Mouse (Mus musculus): ENCODE results near the gene Gm20388.

Gm20388 gene

DNA sequence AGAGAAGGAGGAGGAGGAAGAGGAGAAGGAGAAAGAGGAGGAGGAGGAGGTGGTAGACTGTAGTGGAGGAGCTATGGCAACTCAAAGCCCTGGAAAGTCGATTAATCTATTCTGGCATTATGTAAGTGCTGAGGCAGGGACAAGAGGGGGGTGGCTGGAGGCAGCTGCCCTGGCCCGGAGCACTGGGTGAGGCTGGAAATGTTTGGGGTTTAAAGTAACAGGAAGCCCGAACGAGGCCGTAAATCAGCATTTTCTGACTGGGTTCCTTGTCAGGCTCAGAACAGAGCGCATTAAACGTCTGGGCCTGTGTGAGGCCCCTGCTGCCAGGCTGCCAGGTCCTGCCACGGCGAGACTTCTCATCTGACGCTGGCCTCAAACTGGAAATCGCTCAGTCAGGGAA lies 1458.2 kb downstream of the Gm20388 start:
- peak; percentile 17 for DNase-seq (ENCODE audit: low read depth)

DNA sequence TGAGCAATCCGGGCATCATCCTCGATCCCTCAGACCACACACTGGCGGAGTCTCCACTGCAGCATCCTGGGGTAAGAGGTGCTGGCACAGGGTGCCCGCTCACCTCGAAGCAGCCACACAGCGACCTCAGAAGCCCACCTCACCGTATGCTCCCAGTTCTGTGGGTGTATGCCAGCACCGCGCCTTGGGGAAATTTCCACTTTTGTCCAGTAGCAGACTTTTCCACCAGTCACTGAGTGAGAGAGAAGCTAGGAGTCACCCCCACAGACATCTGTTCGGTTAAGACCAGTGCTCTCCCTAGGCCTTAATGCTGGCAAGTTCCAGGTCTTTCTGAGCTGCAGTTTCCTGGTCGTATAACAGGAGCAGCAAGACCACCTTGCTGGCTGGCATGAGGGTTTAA lies 1458.7 kb downstream of the Gm20388 start:
- DNase-seq (ENCODE audit: low read depth): no peak

DNA sequence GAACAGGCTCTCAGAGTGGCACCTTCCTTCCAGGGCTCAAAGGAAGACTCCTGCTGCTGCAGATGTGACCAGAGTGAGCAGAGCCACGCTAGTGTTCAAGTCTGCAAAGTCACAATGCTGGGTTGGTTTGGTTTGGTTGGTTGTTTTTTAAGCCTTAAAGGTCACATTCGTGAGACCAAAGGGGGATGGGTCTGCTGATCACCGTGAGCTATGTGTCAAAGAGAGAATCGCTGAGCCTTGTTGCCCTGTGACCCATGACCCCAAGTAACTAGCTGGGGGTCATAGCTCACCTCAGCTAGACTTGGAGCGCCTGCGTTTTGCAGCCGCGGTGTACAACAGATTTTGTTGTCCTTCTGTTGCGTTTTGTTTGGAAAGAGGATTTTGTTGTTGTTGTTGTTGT lies 1460.6 kb downstream of the Gm20388 start:
- DNase-seq (ENCODE audit: low read depth): no peak

DNA sequence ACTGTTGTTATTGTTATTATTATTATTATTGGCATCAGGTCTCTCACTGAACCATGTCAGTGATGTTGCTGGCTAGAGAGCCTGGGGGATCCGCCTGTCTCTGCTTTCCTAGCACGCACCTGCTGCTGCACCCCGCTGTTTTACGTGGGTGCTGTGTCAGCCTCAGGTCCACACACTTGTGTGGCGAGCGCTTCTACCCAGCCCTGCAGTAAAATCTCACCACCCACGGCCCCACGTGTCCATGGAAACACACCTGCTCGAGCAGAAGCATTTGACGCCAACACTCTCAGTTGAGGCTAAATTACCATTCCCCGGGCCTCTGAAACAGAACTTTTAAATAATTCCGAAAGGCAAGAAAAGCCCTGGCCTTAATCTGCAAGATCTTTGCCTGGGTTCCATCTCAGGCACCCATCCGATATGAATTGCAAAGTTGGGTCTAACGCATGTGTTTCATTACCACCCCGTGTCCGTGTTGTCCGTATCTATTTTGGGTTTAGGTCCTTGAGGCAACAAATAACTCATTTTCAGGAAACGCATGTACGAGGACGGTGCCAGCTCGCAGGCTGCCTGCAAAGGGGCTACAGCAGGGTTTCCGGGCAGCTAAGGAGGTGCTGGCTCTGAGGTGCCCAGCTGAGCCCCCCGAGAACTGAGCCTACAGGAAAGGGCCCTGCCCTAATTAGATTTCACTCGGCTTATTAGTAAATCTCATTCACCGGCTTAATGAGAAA lies 1461.4 kb downstream of the Gm20388 start:
- no peak for DNase-seq (ENCODE audit: low read depth)

DNA sequence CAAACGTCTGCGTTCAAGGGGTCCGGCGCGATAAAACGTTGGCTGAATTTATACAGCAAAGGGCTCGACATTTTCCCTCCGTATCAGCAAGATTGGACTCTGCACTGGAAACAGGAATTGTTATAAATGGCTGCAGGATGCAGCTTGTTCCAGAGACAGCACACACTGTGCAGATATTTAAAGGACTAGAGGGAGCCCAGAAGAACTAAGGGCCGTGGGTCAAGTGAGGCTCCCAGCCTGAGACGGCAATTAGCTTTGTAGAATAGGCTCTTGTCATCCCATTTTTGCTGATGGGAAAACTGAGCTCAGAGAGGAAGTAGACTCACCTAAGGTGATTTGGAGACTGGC lies 1462.0 kb downstream of the Gm20388 start:
- no peak for DNase-seq (ENCODE audit: low read depth)

DNA sequence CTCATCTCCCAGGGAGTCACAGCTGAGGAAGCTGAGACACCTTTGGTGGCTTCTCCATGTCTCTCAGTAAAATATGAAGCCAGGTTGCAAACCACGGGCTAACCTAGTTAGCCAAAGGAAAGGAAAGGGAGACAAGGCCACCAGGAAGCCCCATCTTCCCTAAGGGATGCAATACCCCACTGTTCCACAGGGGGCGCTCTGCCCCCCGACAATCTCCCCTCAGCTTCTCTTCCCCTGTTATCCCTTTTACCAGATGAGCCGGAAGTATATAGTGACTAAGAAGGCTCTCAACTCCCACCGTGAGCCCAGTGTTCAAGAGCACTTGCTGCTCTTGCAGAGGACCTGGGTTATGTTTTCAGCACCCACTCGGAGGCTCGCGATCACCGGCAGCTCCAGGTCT lies 1463.6 kb downstream of the Gm20388 start:
- no peak for DNase-seq (ENCODE audit: low read depth)

DNA sequence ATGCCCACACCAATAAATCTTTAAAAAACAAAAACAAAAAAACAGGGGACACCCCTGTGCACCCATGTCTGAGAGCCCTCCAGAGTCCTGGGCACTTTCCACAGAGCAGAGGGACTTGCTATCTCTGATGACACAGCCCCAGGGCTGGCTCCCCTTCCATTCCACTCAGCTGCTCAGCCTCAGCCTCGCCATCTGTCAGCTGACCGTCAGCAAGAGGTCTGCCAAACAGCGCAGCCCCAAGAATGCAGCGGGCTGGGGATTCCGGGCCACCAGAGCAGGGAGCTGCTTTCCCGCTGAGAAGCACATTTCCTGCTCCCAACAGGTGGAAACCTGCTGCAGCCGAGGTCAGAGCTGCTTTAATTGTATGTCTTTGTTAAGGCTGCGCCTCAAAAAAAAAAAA lies 1464.1 kb downstream of the Gm20388 start:
- DNase-seq (ENCODE audit: low read depth): peak; percentile 25

DNA sequence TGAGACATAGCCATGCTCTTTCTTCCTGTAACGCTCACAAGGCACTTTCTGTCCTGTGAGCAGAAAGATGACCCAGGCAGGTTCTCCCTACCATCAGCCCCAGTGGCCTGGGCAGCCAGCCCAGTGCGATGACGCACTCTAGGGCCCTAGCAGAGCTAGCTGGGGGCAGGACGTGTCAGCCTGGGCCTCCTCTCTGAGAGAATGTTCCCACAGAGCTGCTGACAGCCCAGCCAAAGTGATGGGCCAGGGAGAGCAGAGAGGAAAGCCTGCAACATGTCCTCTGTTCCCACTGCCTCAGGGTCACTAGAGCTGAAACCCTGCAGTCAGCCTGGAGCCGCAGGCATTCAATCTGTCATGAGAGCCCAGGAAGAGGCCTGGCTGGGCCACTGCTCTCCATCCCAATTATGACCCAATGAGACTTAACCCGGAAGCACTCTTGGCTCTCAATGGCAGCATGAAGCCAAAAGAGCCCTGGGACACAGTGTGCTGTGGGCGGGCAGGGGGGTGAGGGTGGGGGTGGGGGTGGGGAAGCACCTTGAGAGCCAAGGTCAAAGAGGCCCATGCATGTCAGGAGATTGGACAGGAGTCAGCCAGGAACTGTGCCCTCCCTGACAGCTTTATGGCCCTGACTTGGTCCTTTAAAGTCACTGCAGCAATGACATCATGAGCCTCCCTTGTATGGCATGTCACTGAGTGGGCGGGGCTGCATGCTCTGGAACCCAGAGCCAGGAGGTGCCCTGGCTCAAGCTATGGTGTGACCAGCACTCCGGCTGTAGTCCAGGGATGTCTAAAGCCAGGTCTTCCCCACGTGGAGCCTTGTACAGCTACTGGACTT lies 1465.7 kb downstream of the Gm20388 start:
- peak; percentile 92 for DNase-seq (ENCODE audit: low read depth)

DNA sequence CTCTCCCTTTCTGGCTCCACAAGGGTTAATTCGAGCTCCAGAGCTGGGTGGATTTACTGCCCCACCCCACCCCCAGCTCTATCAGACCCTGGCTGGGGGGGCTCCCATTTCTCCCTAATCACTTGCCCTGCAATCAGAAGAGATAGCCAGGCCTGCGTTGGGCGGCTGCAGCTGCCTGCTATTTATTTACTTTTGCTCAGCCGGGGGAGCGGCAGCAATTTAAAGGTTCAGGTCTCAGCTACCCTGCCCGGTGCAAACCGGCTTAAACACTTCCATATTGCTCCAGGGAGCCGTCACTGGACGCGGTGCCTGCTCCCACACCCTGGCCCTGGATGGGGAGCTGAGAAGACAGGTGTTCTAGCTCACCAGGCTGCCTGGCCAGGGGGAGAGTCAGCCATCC lies 1467.0 kb downstream of the Gm20388 start:
- peak; percentile 16 for DNase-seq (ENCODE audit: low read depth)

DNA sequence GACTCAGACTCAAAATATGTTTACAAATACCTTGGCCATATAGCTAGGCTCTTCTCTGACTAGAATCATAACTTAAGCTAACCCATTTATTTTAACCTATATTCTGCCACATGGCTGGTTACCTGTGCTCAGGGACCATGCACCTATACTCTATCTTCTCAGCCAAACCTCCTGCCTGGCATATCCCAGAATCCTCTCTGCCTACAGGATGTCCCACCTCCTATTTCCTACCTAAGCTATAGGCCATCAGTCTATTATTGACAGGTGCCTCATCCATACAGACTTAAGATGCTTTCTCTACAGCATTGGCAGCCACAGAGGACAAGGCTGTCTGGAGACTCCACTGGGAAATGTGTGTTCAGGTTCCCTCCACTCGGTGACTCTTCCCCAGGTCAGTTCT lies 1468.7 kb downstream of the Gm20388 start:
- DNase-seq (ENCODE audit: low read depth): no peak

DNA sequence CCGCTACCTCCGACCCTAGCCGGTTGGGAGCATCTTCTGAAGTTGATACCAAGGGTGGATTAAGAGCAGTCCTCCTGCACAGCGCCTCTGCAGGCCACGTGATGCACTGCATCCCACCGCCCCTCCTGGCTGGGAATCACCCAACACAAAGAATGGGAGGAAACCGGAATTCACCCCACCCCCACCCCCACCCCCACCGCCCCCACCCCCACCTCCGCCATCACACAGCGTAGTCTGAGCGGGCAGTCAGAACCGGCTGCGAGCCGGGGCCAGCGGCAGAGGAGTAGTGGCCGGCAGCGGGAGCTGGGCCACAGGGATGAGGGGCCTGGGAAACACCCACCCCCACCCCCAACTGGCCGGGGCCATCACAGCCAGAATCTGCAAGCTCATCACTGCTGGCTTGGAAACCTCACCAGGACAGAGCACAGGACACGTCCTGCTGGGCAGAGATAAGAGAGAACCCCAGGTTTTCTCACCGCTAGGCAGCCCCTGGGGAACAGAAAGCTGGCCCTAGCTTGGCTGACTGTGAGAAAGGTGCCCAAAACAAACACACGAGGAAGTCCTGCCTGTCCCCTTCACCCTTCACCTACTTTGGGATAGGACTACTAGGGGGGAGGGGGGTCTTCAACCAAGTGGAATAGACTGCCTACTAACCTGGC lies 1472.1 kb downstream of the Gm20388 start:
- peak; percentile 84 for DNase-seq (ENCODE audit: low read depth)

DNA sequence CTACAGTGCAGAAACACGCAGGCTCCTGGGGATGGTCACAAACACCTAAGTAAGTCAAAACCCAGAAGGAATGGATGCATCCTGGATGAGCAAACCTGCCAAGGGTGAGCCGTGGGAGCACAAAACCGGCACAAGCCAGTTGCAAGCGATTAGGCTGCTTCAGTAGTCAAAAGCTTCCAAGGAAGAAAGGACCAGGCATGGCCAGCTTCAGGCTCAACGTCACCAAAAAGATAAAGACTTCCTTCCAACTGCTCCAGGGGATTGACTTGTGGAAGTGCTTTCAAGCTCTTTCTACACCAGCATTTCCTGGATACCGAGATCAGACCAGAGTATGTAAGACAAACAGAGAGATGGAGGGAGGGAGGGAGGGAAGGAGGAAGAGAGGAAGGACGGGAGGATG lies 1474.9 kb downstream of the Gm20388 start:
- no peak for DNase-seq (ENCODE audit: low read depth)

DNA sequence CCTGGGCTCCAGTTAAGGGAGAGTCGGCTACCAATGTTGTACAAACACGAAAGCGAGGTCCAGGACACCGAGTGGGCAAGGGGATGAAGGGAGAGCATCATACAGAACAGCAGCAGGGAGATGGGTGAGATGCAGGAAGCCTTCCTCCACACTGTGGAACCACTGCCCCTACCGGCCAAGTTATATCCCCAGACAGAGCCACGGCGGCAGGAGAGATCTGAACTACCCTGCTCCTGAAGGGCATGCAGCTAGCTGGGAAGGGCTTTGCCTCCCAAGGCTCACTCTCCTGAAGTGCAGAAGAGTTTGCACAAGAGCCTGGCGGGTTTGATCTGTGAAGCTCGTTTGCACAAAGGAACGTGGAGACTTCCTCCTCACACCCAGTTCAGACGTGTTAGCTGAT lies 1480.0 kb downstream of the Gm20388 start:
- peak; percentile 64 for DNase-seq (ENCODE audit: low read depth)

DNA sequence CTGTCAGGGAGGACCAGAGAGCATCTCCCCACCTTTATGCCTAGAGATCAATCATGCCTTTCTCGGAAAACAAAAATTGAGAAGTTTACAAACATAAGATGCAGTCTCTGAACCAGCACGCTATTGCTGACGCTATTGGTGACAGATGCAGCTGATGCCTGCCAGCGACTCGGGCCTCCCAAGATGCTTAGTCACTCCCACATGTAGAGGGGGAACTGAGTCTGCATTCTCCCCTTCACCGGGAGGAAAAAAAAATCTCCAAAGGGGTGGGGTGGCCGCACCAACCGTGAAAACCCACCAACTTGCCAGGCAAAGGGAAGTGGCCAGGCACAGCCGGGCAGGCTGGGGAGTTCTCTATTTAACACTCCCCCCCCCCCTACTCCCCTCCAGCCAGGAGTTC lies 1480.6 kb downstream of the Gm20388 start:
- no peak for DNase-seq (ENCODE audit: low read depth)

DNA sequence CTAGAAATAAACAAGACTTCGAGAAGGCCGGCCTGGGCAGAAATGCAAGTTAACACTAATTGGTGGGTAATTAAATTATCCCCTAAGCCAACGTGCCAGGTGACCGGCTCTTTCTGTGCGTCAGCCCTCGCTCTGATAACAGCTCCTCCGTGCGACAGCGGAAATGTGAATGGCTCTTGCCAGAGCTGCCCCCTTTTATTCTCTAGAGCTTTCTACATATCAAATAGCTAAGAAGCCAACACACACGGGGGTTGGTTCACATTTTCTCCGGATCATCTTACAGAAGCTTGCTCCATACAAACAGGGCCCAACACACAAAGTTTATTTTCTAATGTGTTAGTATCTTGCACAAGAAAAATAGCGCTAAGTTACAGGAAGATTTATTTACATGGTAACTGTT lies 1481.1 kb downstream of the Gm20388 start:
- DNase-seq (ENCODE audit: low read depth): peak; percentile 39

DNA sequence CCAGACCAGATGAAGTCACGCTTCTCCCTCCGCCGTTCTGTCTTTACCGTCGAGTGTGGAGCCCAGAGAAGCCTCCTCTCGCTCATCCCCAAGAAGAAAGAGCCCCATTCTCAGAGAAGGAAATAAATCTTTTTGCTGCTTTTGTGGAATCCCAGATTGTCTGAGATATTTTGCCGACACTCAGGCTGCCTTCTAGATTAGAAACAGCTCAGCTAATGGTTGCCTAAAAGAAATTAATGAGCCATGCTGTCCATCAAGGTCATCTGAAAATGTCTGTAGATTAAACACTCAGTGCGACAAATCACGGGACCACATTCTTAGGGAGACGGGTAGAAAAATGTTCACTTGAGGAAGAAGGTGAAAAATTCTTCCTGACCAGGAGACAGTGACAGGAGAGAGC lies 1481.8 kb downstream of the Gm20388 start:
- no peak for DNase-seq (ENCODE audit: low read depth)

DNA sequence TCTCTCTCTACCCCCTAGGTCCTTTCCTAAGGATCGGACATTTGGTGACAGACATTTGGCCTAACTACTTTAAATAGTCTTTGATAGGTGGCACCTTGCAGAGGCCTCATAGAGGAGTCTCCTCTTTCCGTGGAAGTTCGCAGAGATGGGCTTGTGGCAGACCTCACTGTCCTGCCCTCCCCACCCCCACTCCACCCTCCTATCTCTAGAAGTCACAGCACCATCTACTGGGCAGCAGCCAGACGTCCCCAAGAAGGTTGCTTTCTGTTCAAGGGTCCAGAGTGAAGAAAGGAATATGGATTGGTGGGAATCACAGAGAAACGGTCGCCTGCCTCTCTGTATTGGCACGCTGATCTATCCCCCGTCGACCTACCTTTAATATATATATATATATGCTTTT lies 1482.5 kb downstream of the Gm20388 start:
- DNase-seq (ENCODE audit: low read depth): peak; percentile 82

DNA sequence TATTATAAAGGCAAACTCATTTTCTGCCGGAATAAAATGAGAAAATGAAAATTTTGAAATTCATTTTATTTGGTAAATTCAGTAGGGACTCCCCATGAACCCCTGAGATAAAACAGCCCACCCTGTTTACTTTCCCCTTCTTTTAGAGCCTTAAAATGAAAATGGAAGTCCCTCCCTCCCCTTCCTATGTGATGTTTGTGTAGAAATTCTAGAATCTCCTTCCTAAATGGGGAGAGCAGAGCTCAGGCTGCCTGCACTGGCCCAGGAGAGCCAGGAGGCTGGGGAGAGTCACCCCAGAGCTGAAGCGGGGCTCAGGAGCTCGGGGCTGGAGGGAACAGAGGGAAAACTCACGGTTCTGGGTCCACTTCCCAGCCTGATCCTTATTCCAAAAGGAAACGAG lies 1484.0 kb downstream of the Gm20388 start:
- no peak for DNase-seq (ENCODE audit: low read depth)

DNA sequence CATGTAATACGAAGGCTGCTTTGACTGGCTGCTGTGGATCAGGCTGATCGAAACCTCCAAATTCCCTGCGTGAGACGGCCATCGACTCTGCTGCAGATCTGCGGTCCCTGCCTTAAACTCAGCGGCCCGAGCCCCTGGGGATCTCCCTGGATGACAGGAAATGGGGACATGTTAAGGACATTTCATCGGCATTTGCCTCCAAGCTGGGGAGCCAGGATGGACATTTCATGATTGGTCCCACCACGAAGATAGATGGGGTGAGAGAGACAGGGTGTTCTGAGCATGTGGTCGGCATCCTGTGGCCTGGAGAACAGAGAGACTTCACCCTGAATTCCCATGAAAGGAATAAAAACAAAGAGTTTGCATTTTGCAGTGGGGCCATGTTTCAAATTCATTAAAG lies 1484.7 kb downstream of the Gm20388 start:
- no peak for DNase-seq (ENCODE audit: low read depth)

DNA sequence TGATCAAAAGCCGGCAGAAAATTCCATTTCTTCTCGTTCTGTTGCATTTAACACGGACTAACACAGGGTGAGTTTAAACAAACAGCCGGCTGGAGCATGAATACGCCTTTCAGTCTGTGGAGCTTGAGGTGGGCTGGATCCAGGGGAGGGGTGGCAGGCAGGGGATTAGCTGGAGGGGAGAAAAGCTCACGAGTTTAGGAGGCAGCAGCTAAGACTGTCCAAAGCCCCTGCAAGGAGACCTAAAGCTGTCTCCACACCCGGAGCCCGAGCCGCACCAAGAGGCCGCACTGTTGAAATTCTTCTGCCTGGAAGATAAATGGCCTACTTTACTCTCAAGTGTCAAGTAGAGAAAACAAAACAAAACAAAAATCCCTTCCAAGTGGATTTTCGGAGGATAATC lies 1485.5 kb downstream of the Gm20388 start:
- DNase-seq (ENCODE audit: low read depth): no peak

DNA sequence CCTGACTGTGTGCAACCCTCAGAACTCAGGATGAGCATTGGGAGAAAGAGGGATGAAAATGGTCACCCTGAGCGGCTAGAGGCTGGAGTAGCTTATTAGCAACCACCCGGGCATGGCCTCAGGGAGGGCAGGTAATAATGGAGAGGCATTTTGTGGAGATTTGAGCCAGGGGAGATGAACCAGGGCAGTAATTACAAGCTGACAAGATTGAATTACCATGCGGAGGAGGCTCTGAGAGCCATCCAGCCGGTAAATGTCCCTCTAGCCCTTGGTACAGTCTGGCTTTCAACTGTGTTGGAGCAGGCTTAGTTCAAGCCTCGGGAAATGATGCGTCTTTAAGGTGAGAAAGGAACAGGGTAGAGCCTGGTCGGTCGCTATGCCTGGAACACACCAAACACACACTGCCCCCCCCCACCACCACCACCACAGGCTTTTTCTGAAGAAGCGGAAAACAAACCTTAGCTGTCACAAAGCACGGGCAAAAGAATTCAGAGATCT lies 1486.6 kb downstream of the Gm20388 start:
- DNase-seq (ENCODE audit: low read depth): no peak

DNA sequence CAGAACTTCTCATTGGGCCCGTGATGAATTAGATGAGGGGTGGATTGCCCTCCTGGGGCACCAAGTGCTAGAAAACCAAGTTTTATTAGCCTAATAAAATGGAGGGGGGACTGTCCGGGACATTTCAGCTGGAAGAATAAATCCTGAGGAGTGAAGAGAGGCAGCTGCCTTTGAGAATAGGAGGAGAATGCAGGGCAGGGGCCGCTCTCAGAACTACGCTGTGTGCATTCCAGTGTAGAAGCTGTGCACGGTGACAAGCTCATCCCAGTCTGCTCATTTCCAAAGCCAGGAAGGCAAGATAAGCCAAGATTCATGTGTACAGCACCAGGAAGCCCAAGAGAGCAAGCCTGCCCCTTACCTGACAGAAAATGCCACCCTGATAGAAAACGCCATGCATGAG lies 1487.4 kb downstream of the Gm20388 start:
- DNase-seq (ENCODE audit: low read depth): no peak

DNA sequence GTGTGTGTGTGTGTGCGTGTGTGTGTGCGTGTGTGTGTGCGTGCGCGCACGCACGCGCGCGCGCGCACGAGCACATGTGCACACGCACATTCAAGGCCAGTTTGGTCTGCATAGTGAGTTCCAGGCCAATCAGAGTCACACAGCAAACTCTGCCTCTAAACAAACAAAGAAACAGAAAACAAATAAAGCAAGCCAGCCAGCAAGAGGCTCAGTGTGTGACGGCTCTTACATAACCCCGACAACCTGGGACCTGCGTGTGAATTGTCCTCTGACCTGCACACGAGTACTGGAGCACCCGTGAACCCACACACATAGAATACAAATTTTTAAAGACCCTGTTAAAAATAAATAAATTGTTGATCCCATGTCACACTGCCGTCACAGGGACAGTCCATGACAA lies 1488.1 kb downstream of the Gm20388 start:
- DNase-seq (ENCODE audit: low read depth): no peak

All from NIH3T3 (cell line).